Comparison of ENCODE assay signal across 24 mouse cellular contexts in the genomic region with DNA sequence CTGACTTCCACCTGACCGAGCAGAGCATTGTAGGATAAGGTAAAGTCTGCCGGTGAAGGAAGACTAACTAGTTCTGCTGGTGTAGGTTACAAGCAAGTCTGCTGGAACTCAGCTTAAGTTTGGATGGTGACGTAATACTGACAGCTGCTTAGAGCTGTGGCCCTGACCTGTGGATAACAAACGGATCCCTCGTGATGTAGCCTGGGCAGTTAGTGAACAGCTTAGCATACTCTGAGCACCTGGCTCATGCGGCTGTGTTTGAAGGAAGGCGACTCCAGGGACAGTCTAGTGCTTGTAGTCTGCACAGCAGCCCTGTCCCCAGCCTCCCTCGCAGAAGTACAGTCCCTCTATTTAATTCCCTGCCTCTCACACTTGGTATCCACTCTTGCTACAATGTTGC. TPM values are rescaled to one million over a fixed set of nuclear protein-coding genes. Genes with fewer than 3 reads are reported as not detected.
A peak's percentile ranks its signal among the peaks of the same experiment; 100 is the strongest.
DNase-seq lines count a peak whose midpoint lies in the region; ATAC-seq and TF ChIP-seq lines count a peak whose summit lies in the region.
"Had no signal": no experiment of that assay in that cellular context is flagged by ENCODE, and none has a peak within 500 bp of the region (broad histone marks: within the 10 kb centered on the region; RNA-seq: fewer than 3 reads in every experiment).

No protein-coding gene starts in this region.

- WGBS in embryonic facial prominence, embryonic 14.5 days: 58% methylated on average over 8 of the region's 8 CpGs
- 82% methylated on average over 8 of the region's 8 CpGs for WGBS in embryonic facial prominence, embryonic 10.5 days
- WGBS in intestine, postnatal 0 days: 46% methylated on average over 8 of the region's 8 CpGs

- H3K4me1 ChIP-seq in embryonic facial prominence, embryonic 14.5 days (ENCODE audit: control insufficient read depth, insufficient read depth, low read length): no peaks in the 10 kb centered on the region
- no peaks in the 10 kb centered on the region for H3K4me1 ChIP-seq in embryonic facial prominence, embryonic 10.5 days
- no peaks in the 10 kb centered on the region for H3K4me1 ChIP-seq in intestine, postnatal 0 days (replicated peaks; ENCODE audit: control insufficient read depth, insufficient read depth, low read length)
- H3K4me1 ChIP-seq: embryonic facial prominence, embryonic 12.5 days; forebrain, embryonic 13.5 days; hindbrain, embryonic 12.5 days; hindbrain, embryonic 15.5 days had no signal

- no peaks in the 10 kb centered on the region for H3K9me3 ChIP-seq in embryonic facial prominence, embryonic 14.5 days (ENCODE audit: control insufficient read depth, low read length)
- H3K9me3 ChIP-seq in embryonic facial prominence, embryonic 10.5 days: peaks cover 14% of the 10 kb centered on the region
- no peaks in the 10 kb centered on the region for H3K9me3 ChIP-seq in intestine, postnatal 0 days (ENCODE audit: control insufficient read depth)
- H3K9me3 ChIP-seq: hindbrain, embryonic 15.5 days had no signal

- no peak overlapping the region for H3K27ac ChIP-seq in embryonic facial prominence, embryonic 14.5 days (replicated peaks; ENCODE audit: low read depth, low read length)
- H3K27ac ChIP-seq in embryonic facial prominence, embryonic 10.5 days (replicated peaks): no peak overlapping the region
- H3K27ac ChIP-seq in intestine, postnatal 0 days (ENCODE audit: low read depth, low read length): no peak overlapping the region
- H3K27ac ChIP-seq: embryonic facial prominence, embryonic 12.5 days; forebrain, embryonic 13.5 days; heart, adult 2 months; hindbrain, embryonic 12.5 days; hindbrain, embryonic 15.5 days had no signal

- no peaks in the 10 kb centered on the region for H3K36me3 ChIP-seq in embryonic facial prominence, embryonic 14.5 days (ENCODE audit: control insufficient read depth, insufficient read depth, low read length)
- H3K36me3 ChIP-seq in embryonic facial prominence, embryonic 10.5 days (replicated peaks): no peaks in the 10 kb centered on the region
- no peaks in the 10 kb centered on the region for H3K36me3 ChIP-seq in intestine, postnatal 0 days (ENCODE audit: control insufficient read depth, insufficient read depth)
- H3K36me3 ChIP-seq: embryonic facial prominence, embryonic 12.5 days; G1E; hindbrain, embryonic 12.5 days; hindbrain, embryonic 15.5 days had no signal

- no peak overlapping the region for H3K4me3 ChIP-seq in embryonic facial prominence, embryonic 14.5 days (ENCODE audit: low read depth, low read length)
- no peak overlapping the region for H3K4me3 ChIP-seq in embryonic facial prominence, embryonic 10.5 days
- no peak overlapping the region for H3K4me3 ChIP-seq in intestine, postnatal 0 days (ENCODE audit: low read depth, low read length)
- H3K4me3 ChIP-seq: embryonic facial prominence, embryonic 12.5 days; erythroblast, embryonic 14.5 days; forebrain, embryonic 13.5 days; heart, adult 2 months; hindbrain, embryonic 12.5 days; hindbrain, embryonic 15.5 days had no signal

- DNase-seq in embryonic facial prominence, embryonic 14.5 days (ENCODE audit: low spot score): no peak
- no peak for DNase-seq in embryonic facial prominence, embryonic 10.5 days (ENCODE audit: low spot score)
- peak; percentile 51 for DNase-seq in heart, adult 11 months
- DNase-seq in heart, adult 8-10 months (ENCODE audit: low spot score): no peak
- DNase-seq in retina, postnatal 1 day: peak; percentile 16
- DNase-seq in retina, embryonic 14.5 days (ENCODE audit: low spot score): no peak
- DNase-seq in neural tube, embryonic 10.5 days (ENCODE audit: extremely low spot score, low spot score): no peak
- DNase-seq: adrenal gland, postnatal 10 days; adrenal gland, postnatal 36 days; cerebellum, adult 18-20 months; cerebellum, adult 9-10 months; cerebellum, postnatal 14 days; gastrocnemius, postnatal 14 days; heart, adult 2 months had no signal

- no peaks in the 10 kb centered on the region for H3K27me3 ChIP-seq in embryonic facial prominence, embryonic 14.5 days (replicated peaks; ENCODE audit: control insufficient read depth, insufficient read depth, low read length)
- H3K27me3 ChIP-seq in embryonic facial prominence, embryonic 10.5 days (replicated peaks; ENCODE audit: low read depth, poor library complexity, severe bottlenecking): no peaks in the 10 kb centered on the region
- no peaks in the 10 kb centered on the region for H3K27me3 ChIP-seq in intestine, postnatal 0 days (replicated peaks; ENCODE audit: control insufficient read depth, insufficient read depth, low read length)
- H3K27me3 ChIP-seq: embryonic facial prominence, embryonic 12.5 days; forebrain, embryonic 13.5 days; hindbrain, embryonic 12.5 days; hindbrain, embryonic 15.5 days; Patski had no signal

- no peak for TF ChIP-seq CTCF in intestine, postnatal 0 days (IDR thresholded peaks at IDR 0.05; ENCODE audit: low read depth)

- H3K4me2 ChIP-seq in embryonic facial prominence, embryonic 14.5 days (ENCODE audit: low read depth, low read length): no peak overlapping the region
- no peak overlapping the region for H3K4me2 ChIP-seq in intestine, postnatal 0 days (replicated peaks; ENCODE audit: low read depth)
- H3K4me2 ChIP-seq: embryonic facial prominence, embryonic 12.5 days; forebrain, embryonic 13.5 days; heart, embryonic 11.5 days; hindbrain, embryonic 12.5 days; hindbrain, embryonic 15.5 days had no signal

- 0 out of 2 replicates have a peak, but pooled peaks have one; percentile 62 for ATAC-seq in embryonic facial prominence, embryonic 14.5 days (ENCODE audit: low read depth)
- peak; percentile 60; the same call in 1 of the 2 replicates for ATAC-seq in intestine, postnatal 0 days
- ATAC-seq: forebrain, embryonic 13.5 days; forebrain, embryonic 16.5 days; Patski had no signal

- H3K9ac ChIP-seq in embryonic facial prominence, embryonic 14.5 days (ENCODE audit: low read depth, low read length): no peak overlapping the region
- no peak overlapping the region for H3K9ac ChIP-seq in intestine, postnatal 0 days (ENCODE audit: low read depth, low read length)
- H3K9ac ChIP-seq: embryonic facial prominence, embryonic 12.5 days; forebrain, embryonic 13.5 days; hindbrain, embryonic 12.5 days; hindbrain, embryonic 15.5 days had no signal

RNA-seq across cellular contexts. Expression of a gene that starts 14.9 kb away (rescaled TPM):
- polyA plus RNA-seq in embryonic facial prominence, embryonic 14.5 days (2014; fragmentation: Nextera tagmentation; extraction: Ambion mirVana): 1.7 and 1.8 TPM in 2 replicates
- 0.40 and 0.49 TPM in 2 replicates for polyA plus RNA-seq in embryonic facial prominence, embryonic 10.5 days (2016; fragmentation: Nextera tagmentation; extraction: Ambion mirVana)
- total RNA-seq in heart, adult 8-10 months (2022): 1 to 10 TPM; 1.2 to 2.6 (median 2.1) TPM
- polyA plus RNA-seq in intestine, postnatal 0 days (2015; fragmentation: Nextera tagmentation; extraction: Ambion mirVana): 23.4 and 24.3 TPM in 2 replicates
- polyA plus RNA-seq: erythroblast, embryonic 14.5 days; G1E had no signal

Comparison
In these comparisons a context has a peak if more than half of its experiments do, and no peak if none do; other contexts are left out.
1. DNase-seq: peak in heart, adult 11 months (single experiment) and retina, postnatal 1 day (single experiment); none in embryonic facial prominence, embryonic 14.5 days (single experiment), embryonic facial prominence, embryonic 10.5 days (single experiment), heart, adult 8-10 months (single experiment), retina, embryonic 14.5 days (single experiment) and neural tube, embryonic 10.5 days (single experiment).